Mouse (Mus musculus): Measurements from ENCODE around the gene Timm9.
"Not testable (repeated sequence)": the region's sequence is repeated elsewhere in the genome, so short reads cannot be mapped to it uniquely, and the experiment has no call there.

Gene Timm9

GRCm38 (mm10) chr12:71107216-71107771, 29.2 kb downstream of the Timm9 start:
- no peak for DNase-seq (ENCODE audit: low spot score)

- not testable (repeated sequence) for DNase-seq (ENCODE audit: low spot score)
Observed at GRCm38 (mm10) chr12:71104275-71104674, 32.2 kb downstream of the Timm9 start.

- peak; percentile 3 for DNase-seq (ENCODE audit: low spot score)
Observed at GRCm38 (mm10) chr12:71086331-71086730, 50.2 kb downstream of the Timm9 start.

Measured in testis, postnatal 14 days (tissue).